Mouse (Mus musculus): ENCODE measurements around the gene Zbp1. TPM values are rescaled to one million over a fixed set of nuclear protein-coding genes. Genes with fewer than 3 reads are reported as not detected.

The Zbp1 gene
- polyA plus RNA-seq, 1 experiment from 2014 or later: 0.08 TPM

DNA sequence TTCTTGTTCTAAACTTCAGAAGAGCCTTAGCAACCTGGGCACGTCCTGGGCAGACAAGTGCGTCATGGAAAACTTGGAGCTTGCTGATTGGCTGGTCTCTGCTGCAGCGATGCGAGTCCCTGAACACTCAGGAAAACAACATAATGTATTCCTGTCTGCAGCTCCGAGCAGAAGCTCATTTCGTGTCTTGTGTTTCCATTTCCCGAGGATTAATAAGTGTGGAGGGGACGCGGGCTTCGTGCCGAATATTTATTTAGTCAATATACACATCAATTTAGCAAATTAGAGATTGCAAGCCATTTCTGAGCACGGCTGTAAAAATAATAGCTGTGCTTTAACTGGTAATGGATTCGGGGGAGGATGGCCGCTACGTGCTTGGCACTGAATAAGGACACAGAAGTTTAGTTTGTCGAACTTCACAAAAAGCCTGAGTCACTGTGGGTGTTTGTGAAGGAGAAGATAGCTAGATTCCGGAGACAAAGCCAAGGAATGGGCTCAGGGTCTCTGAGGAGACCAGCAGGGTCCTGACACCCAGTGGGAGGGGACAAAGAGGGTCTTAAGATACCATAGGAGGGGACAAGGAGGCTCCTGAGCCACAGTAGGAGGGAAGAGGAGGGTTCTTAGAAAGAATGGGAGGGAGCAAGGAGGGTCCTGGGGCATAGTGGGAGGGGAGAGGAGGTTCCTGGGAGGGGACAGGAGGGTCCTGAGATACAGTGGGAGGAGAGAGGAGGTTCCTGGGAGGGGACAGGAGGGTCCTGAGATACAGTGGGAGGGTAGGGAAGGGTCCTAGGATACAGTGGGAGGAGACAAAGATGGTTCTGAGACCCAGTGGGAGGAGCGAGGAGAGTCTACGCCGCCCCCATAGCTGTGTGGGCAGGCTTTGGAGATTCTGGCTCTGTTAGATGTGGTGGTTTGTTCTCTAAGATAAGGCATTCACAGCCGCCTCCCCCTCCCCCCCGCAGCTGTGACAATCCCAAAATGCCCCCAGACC, 44.9 kb downstream of the Zbp1 start:
- H3K9me3 ChIP-seq (replicated peaks): no peaks in the 10 kb centered on the region
- ATAC-seq (ENCODE audit: low FRiP score): peak; percentile 84
- H3K9ac ChIP-seq (replicated peaks): peak overlapping the region; percentile 40
- H3K36me3 ChIP-seq: no peaks in the 10 kb centered on the region
- peak overlapping the region; percentile 83 for H3K27ac ChIP-seq (replicated peaks)
- peak overlapping the region; percentile 60 for H3K4me2 ChIP-seq
- H3K4me3 ChIP-seq (replicated peaks): peak overlapping the region; percentile 27
- H3K27me3 ChIP-seq (replicated peaks): peaks cover 9% of the 10 kb centered on the region; the same call in 1 of the 2 replicates
- WGBS: 2% methylated on average over 22 of the region's 22 CpGs
- H3K4me1 ChIP-seq: peaks cover 53% of the 10 kb centered on the region

DNA sequence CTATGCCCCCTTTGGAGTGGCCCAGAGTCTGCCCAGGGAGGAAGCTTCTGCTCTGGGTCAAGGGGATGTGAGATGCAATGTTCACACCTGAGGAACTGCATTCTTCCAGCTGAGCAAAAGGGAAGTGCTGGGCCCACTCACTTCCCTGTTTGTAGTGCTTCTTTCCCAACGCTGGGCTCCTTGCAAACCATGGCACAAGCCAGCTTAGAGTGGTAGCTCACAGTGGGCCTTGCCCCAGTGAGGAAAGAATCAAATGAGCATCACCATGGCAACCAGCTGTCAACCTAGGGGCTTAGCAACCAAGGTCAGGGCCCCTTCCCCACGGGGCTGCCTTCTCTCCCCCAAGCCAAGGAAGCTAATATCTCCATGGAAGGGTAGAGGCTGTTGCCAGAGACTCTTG, 45.7 kb downstream of the Zbp1 start:
- peak; percentile 21; the same call in 1 of the 2 replicates for ATAC-seq (ENCODE audit: low FRiP score)
- Histone ChIP-seq H3K9ac (replicated peaks) (no peak overlapping the region), H3K4me2 (peak overlapping the region; percentile 60), H3K4me1 (peaks cover 60% of the 10 kb centered on the region), H3K36me3 (no peaks in the 10 kb centered on the region), H3K9me3 (replicated peaks) (no peaks in the 10 kb centered on the region), H3K4me3 (replicated peaks) (no peak overlapping the region), H3K27me3 (replicated peaks) (peaks cover 9% of the 10 kb centered on the region; the same call in 1 of the 2 replicates), H3K27ac (replicated peaks) (peak overlapping the region; percentile 83)
- 0% methylated on average over 2 of the region's 2 CpGs for WGBS

DNA sequence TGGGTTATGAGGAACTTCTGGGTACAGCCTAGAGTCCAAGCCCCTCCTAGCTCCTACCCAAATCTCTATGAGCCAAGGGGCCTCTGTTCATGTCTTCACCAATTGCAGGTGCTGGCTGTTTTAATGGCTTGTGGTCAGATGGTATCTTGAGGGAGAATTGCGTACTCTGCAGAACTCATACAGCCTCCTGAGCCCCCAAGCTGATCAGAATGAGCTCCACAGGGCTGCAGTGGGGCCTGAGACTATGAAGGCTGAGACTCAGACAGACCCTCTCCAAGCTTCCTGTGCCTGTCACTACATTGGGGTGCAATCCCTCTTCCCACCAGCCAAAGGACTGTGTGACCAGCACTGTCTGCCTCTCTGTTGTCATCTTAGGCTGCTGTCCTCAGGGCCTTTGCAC, 46.3 kb downstream of the Zbp1 start:
- H3K4me1 ChIP-seq: peaks cover 63% of the 10 kb centered on the region
- WGBS: 41% methylated on average over 1 of the region's 1 CpGs
- H3K27ac ChIP-seq (replicated peaks): peak overlapping the region; percentile 83
- H3K9ac ChIP-seq (replicated peaks): no peak overlapping the region
- no peaks in the 10 kb centered on the region for H3K36me3 ChIP-seq
- no peaks in the 10 kb centered on the region for H3K9me3 ChIP-seq (replicated peaks)
- no peak overlapping the region for H3K4me3 ChIP-seq (replicated peaks)
- no peak overlapping the region for H3K4me2 ChIP-seq
- H3K27me3 ChIP-seq (replicated peaks): 0 out of 2 replicates have a peak, but pooled peaks cover 9% of the 10 kb centered on the region
- ATAC-seq (ENCODE audit: low FRiP score): no peak

DNA sequence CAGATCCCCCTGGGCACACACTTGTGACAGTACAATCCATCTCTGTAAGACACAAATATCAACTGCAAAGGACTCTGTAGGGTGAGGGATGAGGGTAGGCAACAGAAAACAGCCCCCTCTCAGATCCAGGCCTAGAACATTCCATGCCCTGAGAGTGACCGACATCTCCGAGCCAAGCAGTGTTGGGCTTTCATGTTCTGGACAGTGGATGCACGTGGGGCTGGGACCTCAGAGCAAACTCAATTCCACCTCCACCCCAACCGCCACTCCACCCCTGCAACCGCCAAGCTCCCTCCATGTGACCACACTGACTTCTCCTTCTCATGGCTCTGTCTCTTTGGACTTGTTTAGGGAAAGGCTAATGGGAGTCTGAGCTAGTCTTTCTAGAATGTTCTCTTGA, 46.8 kb downstream of the Zbp1 start:
- Histone ChIP-seq H3K9me3 (replicated peaks) (no peaks in the 10 kb centered on the region), H3K4me2 (peak overlapping the region; percentile 47), H3K4me3 (replicated peaks) (no peak overlapping the region), H3K4me1 (peaks cover 63% of the 10 kb centered on the region), H3K27me3 (replicated peaks) (0 out of 2 replicates have a peak, but pooled peaks cover 6% of the 10 kb centered on the region), H3K36me3 (no peaks in the 10 kb centered on the region), H3K27ac (replicated peaks) (peak overlapping the region; percentile 83), H3K9ac (replicated peaks) (0 out of 2 replicates have a peak overlapping the region, but pooled peaks have one; percentile 5)
- no peak for ATAC-seq (ENCODE audit: low FRiP score)
- 50% methylated on average over 5 of the region's 5 CpGs for WGBS

DNA sequence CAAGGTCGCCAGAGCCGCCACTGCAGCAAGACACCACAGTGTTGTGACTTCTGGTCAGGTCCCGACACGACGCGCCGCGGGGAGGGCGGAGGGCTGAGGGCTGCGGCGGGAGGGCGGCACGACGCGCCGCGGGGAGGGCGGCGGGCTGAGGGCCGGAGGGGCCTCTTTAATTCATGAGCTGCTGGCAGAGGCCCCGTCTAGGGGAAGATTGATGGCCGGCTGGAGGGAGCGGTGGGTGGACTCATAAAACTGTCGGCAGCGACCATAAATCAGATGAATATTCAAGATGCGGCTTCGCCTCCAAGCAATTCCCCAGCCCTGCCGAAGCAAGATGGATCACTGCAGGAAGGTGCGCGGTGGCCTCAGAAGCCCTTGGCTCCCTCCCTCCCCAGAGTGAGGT, 47.3 kb downstream of the Zbp1 start:
- Histone ChIP-seq H3K4me3 (replicated peaks) (no peak overlapping the region), H3K4me2 (peak overlapping the region; percentile 47), H3K9ac (replicated peaks) (0 out of 2 replicates have a peak overlapping the region, but pooled peaks have one; percentile 5), H3K4me1 (peaks cover 63% of the 10 kb centered on the region), H3K9me3 (replicated peaks) (no peaks in the 10 kb centered on the region), H3K27ac (replicated peaks) (peak overlapping the region; percentile 83), H3K36me3 (no peaks in the 10 kb centered on the region), H3K27me3 (replicated peaks) (0 out of 2 replicates have a peak, but pooled peaks cover 3% of the 10 kb centered on the region)
- WGBS: 1% methylated on average over 30 of the region's 30 CpGs
- ATAC-seq (ENCODE audit: low FRiP score): peak; percentile 51

DNA sequence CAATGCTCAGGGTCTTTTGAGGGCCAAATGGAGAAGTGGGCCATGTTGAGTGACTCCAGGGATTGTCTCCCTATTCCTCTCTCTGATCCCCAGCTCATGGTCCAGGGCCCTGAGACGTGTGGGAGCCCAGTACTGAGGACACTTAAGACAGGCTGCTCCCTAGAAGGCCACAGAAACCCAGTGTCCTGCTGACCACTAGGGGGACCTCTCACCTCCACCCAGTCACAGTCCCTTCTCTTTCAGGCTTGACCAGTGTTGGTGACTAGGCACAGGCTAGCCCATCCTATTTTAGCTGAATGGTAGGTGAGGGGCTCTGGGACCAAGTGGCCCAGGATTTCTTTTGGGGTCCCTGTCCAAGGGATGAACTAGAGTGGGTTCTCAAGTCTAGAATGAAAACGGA, 48.0 kb downstream of the Zbp1 start:
- WGBS: 36% methylated on average over 2 of the region's 2 CpGs
- no peak for ATAC-seq (ENCODE audit: low FRiP score)
- Histone ChIP-seq H3K36me3 (no peaks in the 10 kb centered on the region), H3K27me3 (replicated peaks) (peaks cover 8% of the 10 kb centered on the region; the same call in 1 of the 2 replicates), H3K9me3 (replicated peaks) (no peaks in the 10 kb centered on the region), H3K4me3 (replicated peaks) (no peak overlapping the region), H3K4me1 (peaks cover 63% of the 10 kb centered on the region), H3K4me2 (no peak overlapping the region), H3K9ac (replicated peaks) (no peak overlapping the region), H3K27ac (replicated peaks) (0 out of 2 replicates have a peak overlapping the region, but pooled peaks have one; percentile 67)

DNA sequence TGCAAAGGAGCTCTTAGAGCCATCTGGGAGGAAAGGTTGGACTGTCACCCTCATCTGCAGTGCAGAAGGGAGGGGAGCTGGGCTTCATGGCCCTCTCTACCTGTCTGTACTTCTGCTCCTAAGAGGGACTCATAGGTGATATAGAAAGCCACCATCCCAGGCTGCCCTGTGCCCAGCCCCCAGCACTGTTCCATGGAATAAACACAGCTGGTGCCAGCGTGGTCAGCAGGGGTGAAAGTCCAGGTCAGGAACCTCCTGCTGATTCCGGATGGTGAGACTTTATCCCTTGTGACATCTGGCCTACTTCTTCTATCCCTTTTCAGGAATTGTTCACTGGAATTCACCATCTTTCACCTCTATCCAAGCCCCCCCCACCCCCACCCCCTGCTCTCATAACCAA, 48.6 kb downstream of the Zbp1 start:
- 67% methylated on average over 2 of the region's 2 CpGs for WGBS
- no peaks in the 10 kb centered on the region for H3K9me3 ChIP-seq (replicated peaks)

DNA sequence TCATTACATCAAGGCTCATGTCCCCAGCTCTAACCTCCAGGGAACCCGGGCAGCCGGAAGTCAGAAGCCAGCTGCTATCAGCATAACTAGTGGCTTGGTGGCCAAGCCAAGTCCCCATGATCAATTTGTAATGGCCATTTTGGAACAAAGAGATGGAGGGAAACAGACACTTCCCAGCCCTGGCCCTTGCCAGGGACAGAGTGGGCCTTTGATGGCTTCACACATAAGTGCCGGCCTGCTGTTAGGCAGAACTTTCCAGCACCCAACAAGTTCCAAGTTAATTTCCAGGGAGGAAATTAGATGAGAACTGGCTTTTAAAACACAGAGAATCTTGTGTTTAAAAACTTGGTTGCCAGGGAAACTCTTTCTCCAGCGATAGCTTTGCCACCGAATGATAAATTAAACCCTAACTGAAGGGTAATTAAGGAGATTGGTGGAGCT, 50.3 kb downstream of the Zbp1 start:
- H3K9ac ChIP-seq (replicated peaks): no peak overlapping the region
- no peak for ATAC-seq (ENCODE audit: low FRiP score)

More for the DNA sequence above, 48.6 kb downstream of the Zbp1 start:
- peaks cover 63% of the 10 kb centered on the region for H3K4me1 ChIP-seq
- no peak overlapping the region for H3K27ac ChIP-seq (replicated peaks)
- no peak overlapping the region for H3K9ac ChIP-seq (replicated peaks)
- H3K4me3 ChIP-seq (replicated peaks): no peak overlapping the region
- H3K4me2 ChIP-seq: no peak overlapping the region
- peaks cover 8% of the 10 kb centered on the region; the same call in 1 of the 2 replicates for H3K27me3 ChIP-seq (replicated peaks)
- H3K36me3 ChIP-seq: no peaks in the 10 kb centered on the region
- ATAC-seq (ENCODE audit: low FRiP score): no peak

DNA sequence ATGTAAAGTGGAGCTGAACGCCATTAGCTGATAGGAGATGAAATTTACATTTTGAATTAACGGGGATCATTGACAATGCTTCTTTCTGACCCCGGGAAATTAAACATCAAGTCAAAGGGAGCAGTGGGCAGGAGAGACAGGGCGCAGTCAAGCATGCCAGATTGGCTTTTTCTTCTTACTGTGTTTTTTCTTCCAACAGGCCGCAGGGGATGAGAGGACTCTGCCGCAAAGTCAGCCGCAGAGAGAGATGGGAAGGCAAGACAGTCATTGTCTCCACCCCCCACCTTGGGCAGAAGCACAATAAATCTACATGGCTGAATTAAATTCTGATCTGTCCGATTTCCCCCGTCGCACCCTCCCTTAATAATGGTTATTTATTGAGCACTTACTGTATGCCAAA, 53.4 kb downstream of the Zbp1 start:
- 45% methylated on average over 10 of the region's 10 CpGs for WGBS
- Histone ChIP-seq H3K27ac (replicated peaks) (no peak overlapping the region), H3K4me2 (no peak overlapping the region), H3K4me3 (replicated peaks) (no peak overlapping the region), H3K4me1 (peaks cover 21% of the 10 kb centered on the region), H3K9ac (replicated peaks) (no peak overlapping the region), H3K9me3 (replicated peaks) (no peaks in the 10 kb centered on the region), H3K36me3 (no peaks in the 10 kb centered on the region), H3K27me3 (replicated peaks) (peaks cover 12% of the 10 kb centered on the region)
- ATAC-seq (ENCODE audit: low FRiP score): no peak

More for the DNA sequence above, 50.3 kb downstream of the Zbp1 start:
- Histone ChIP-seq H3K4me1 (peaks cover 48% of the 10 kb centered on the region), H3K36me3 (no peaks in the 10 kb centered on the region), H3K27me3 (replicated peaks) (peaks cover 11% of the 10 kb centered on the region; the same call in 1 of the 2 replicates), H3K4me3 (replicated peaks) (no peak overlapping the region), H3K4me2 (no peak overlapping the region), H3K27ac (replicated peaks) (no peak overlapping the region), H3K9me3 (replicated peaks) (no peaks in the 10 kb centered on the region)
- WGBS: 13% methylated on average over 5 of the region's 5 CpGs

DNA sequence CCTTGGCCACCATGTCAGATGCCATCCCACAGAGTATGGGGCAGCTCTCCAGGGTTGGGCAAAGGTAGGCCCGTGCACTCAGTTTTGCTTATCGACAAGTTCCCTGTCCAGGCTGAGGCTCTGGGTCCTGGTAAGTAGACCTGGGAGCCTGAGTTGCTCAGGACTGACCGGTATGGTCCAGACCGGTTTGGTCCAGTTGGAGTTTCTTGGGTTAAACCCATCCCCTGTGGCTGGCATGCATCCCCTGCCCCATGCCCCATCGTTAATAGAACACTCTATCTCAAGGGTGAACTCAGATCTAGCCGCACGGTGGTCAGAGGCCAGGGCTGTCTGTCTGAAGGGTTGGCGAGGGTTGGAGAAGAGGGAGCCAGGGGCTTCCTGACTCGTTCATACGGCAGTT, 53.8 kb downstream of the Zbp1 start:
- H3K27me3 ChIP-seq (replicated peaks): peaks cover 12% of the 10 kb centered on the region
- no peak overlapping the region for H3K27ac ChIP-seq (replicated peaks)
- no peaks in the 10 kb centered on the region for H3K9me3 ChIP-seq (replicated peaks)
- no peak overlapping the region for H3K4me3 ChIP-seq (replicated peaks)
- no peak overlapping the region for H3K4me2 ChIP-seq
- no peaks in the 10 kb centered on the region for H3K36me3 ChIP-seq
- 80% methylated on average over 10 of the region's 10 CpGs for WGBS
- H3K4me1 ChIP-seq: peaks cover 21% of the 10 kb centered on the region
- no peak overlapping the region for H3K9ac ChIP-seq (replicated peaks)
- no peak for ATAC-seq (ENCODE audit: low FRiP score)

DNA sequence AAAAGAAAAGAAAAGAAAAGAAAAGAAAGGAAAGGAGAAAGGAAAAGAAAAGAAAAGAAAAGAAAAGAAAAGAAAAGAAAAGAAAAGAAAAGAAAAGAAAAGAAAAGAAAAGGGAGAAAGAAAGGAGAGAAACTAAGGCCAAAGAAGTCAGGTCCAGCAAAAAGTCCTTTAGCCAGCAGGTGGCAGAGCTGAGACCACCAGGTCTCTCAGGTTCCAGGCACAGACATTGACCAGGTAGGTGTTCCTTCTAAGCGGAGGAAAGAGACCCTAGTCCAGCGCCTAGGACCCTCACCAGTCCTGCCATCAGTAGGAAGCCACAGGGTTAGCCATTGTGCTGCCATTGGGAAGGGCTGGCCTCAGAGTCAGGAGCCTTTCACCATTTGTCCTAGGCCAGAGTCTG, 54.4 kb downstream of the Zbp1 start:
- Histone ChIP-seq H3K4me2 (no peak overlapping the region), H3K9ac (replicated peaks) (no peak overlapping the region), H3K4me3 (replicated peaks) (no peak overlapping the region), H3K27ac (replicated peaks) (no peak overlapping the region), H3K4me1 (peaks cover 25% of the 10 kb centered on the region), H3K36me3 (no peaks in the 10 kb centered on the region), H3K9me3 (replicated peaks) (no peaks in the 10 kb centered on the region), H3K27me3 (replicated peaks) (peaks cover 12% of the 10 kb centered on the region)
- ATAC-seq (ENCODE audit: low FRiP score): no peak
- 46% methylated on average over 2 of the region's 2 CpGs for WGBS

DNA sequence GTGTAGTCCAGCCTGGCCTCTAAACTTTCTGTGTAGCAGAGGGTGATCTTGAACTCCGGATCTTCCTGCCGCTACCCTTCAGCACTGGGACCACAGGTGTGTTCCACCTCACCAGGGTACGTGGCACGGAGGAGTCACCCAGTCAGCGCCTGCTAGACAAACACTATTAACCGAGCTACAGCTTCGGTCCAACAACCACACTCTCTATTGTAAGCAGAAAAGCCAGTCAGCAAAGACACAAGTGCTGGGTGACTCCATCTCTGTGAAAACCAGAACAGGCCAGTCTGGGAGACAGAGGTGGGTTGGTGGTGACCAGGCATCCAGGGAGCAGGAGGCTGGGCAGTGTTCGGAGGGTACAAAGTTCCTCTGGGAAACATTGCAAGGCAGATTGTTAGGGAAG, 55.3 kb downstream of the Zbp1 start:
- Histone ChIP-seq H3K4me3 (replicated peaks) (no peak overlapping the region), H3K27me3 (replicated peaks) (peaks cover 12% of the 10 kb centered on the region), H3K27ac (replicated peaks) (no peak overlapping the region), H3K4me2 (no peak overlapping the region), H3K36me3 (no peaks in the 10 kb centered on the region), H3K9ac (replicated peaks) (no peak overlapping the region), H3K4me1 (peaks cover 19% of the 10 kb centered on the region), H3K9me3 (replicated peaks) (no peaks in the 10 kb centered on the region)
- no peak for ATAC-seq (ENCODE audit: low FRiP score)
- 85% methylated on average over 8 of the region's 8 CpGs for WGBS
